Mouse (Mus musculus): ENCODE measurements around the gene Als2cr12.

DNA sequence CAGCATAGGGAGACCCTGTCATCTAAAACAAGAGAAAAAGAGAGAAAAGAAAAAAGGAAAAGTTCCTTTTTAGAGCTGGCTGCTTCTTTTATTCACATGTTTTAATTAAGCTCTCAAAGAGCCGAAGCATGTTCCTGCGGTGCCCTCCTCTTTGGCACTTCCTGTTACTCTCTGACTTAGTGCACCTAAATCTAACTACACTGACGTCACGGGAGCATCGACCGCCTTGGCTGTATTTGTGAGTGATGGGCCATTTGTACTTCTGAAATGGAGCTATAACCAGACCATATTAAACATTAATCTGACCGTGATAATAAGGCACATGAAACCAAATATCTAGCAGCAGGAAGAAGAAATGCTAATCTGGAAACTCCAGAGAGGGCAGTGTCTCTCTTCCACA, 40.2 kb upstream of the Als2cr12 start:
- no peak for TF ChIP-seq CTCF (IDR thresholded peaks at IDR 0.05; ENCODE audit: borderline replicate concordance, control insufficient read depth, extremely low read depth, insufficient read depth, low read length, poor library complexity)
- TF ChIP-seq POLR2A (IDR thresholded peaks at IDR 0.05; ENCODE audit: control insufficient read depth, extremely low read depth, insufficient read depth, low read length, poor library complexity), result no peak

Measured in thymus, adult 2 months (tissue).